Mouse (Mus musculus) heart, postnatal 0 days (tissue): ENCODE data around the gene Actl7a. TPM values are rescaled to one million over a fixed set of nuclear protein-coding genes. Genes with fewer than 3 reads are reported as not detected.

Source experiments
- ATAC-seq: fragments of 200-750 bp; cut with Nextera tagmentation; 2 replicates; pipeline ENCODE4 v1.8.0; 2017; ENCODE audit warnings: low read depth, moderate number of reproducible peaks, moderate library complexity; ENCODE audit not compliant: insufficient read depth
- DNase-seq: peaks from one replicate; pipeline ENCODE4 v3.0.0-alpha.2; 2016; ENCODE audit warnings: low spot score
- H3K27ac ChIP-seq: fragments of 300-500 bp; sonication (generic); 2 replicates; pipeline ENCODE4 v1.5.1; 2014; ENCODE audit warnings: low read depth, mild to moderate bottlenecking
- H3K27me3 ChIP-seq: fragments of 300-500 bp; sonication (generic); 2 replicates; pipeline ENCODE4 v1.6.1; 2014; ENCODE audit warnings: low read length, mixed read lengths; ENCODE audit not compliant: control insufficient read depth, insufficient read depth
- H3K36me3 ChIP-seq: fragments of 300-500 bp; sonication (generic); replicated peaks from 2 replicates; pipeline ENCODE4 v1.6.1; 2014; ENCODE audit warnings: low read length, mixed read lengths; ENCODE audit not compliant: control insufficient read depth, insufficient read depth
- H3K4me1 ChIP-seq: fragments of 300-500 bp; sonication (generic); 2 replicates; pipeline ENCODE4 v1.6.1; 2014; ENCODE audit warnings: antibody characterized with exemption; ENCODE audit not compliant: control insufficient read depth, insufficient read depth
- H3K4me2 ChIP-seq: fragments of 300-500 bp; sonication (generic); 2 replicates; pipeline ENCODE4 v1.6.1; 2014; ENCODE audit warnings: low read depth, mild to moderate bottlenecking, low read length, moderate library complexity
- H3K4me3 ChIP-seq: fragments of 300-500 bp; sonication (generic); 2 replicates; pipeline ENCODE4 v1.5.1; 2014; ENCODE audit warnings: low read depth, low read length
- H3K9ac ChIP-seq: fragments of 300-500 bp; sonication (generic); replicated peaks from 2 replicates; pipeline ENCODE4 v1.6.1; 2014; ENCODE audit warnings: low read depth, low read length, mixed read lengths
- H3K9me3 ChIP-seq: fragments of 300-500 bp; sonication (generic); replicated peaks from 2 replicates; pipeline ENCODE4 v1.6.1; 2016; ENCODE audit warnings: low read length; ENCODE audit not compliant: control insufficient read depth
- CTCF ChIP-seq: IDR thresholded peaks from 2 replicates; pipeline ENCODE4 v1.5.1; 2016; ENCODE audit warnings: antibody characterized with exemption, control low read depth, low read depth
- EP300 ChIP-seq: IDR thresholded peaks from 2 replicates; pipeline ENCODE4 v1.6.1; 2016; ENCODE audit warnings: antibody characterized with exemption, low read depth
- WGBS: fragments of 180-500 bp; shearing (Covaris S2); extraction: QIAGEN DNeasy Blood & Tissue Kit; methylation state at CpG from one replicate; pipeline ENCODE4 v1.1.7; 2014; 5-methylcytosine and 5-hydroxymethylcytosine counted together
- polyA plus RNA-seq: library from polyadenylated mRNA; unstranded; fragments of >200 nt; fragmentation: Nextera tagmentation; extraction: Ambion mirVana; gene quantifications from 2 replicates; pipeline ENCODE4 v1.2.1, GENCODE M21; 2015
- total RNA-seq: library from RNA; depleted of rRNA; stranded (reverse); fragments of >200 nt; gene quantifications from 2 replicates; pipeline ENCODE4 v1.2.3, GENCODE M21; 2014; ENCODE audit warnings: low replicate concordance

The Actl7a gene
- total and polyA plus RNA-seq, 2 experiments from 2014 or later = not detected

GRCm38 (mm10) chr4:56717932-56718331 is 25.3 kb upstream of the Actl7a start:
- H3K4me1 ChIP-seq = peaks cover 40% of the 10 kb centered on the region
- 87% methylated on average over 3 of the region's 3 CpGs for WGBS
- H3K4me2 ChIP-seq = no peak overlapping the region
- H3K36me3 ChIP-seq = no peaks in the 10 kb centered on the region
- peak overlapping the region; percentile 93 for H3K27ac ChIP-seq
- TF ChIP-seq EP300 (no peak), CTCF (no peak)
- no peak overlapping the region for H3K9ac ChIP-seq
- no peaks in the 10 kb centered on the region for H3K27me3 ChIP-seq
- no peak overlapping the region for H3K4me3 ChIP-seq
- DNase-seq (no peak), ATAC-seq (no peak)
- no peaks in the 10 kb centered on the region for H3K9me3 ChIP-seq

GRCm38 (mm10) chr4:56718573-56719442 is 24.4 kb upstream of the Actl7a start:
- H3K27ac ChIP-seq = peak overlapping the region; percentile 93
- H3K4me3 ChIP-seq = no peak overlapping the region
- DNase-seq (peak; percentile 61), ATAC-seq (peak; percentile 78)
- 35% methylated on average over 12 of the region's 12 CpGs for WGBS
- no peak overlapping the region for H3K4me2 ChIP-seq
- no peaks in the 10 kb centered on the region for H3K9me3 ChIP-seq
- H3K36me3 ChIP-seq = no peaks in the 10 kb centered on the region
- peak overlapping the region; percentile 47; the same call in 1 of the 2 replicates for H3K9ac ChIP-seq
- TF ChIP-seq EP300 = peak; percentile 47; the same call in 1 of the 2 replicates
- no peak for TF ChIP-seq CTCF
- H3K27me3 ChIP-seq = no peaks in the 10 kb centered on the region
- peaks cover 40% of the 10 kb centered on the region for H3K4me1 ChIP-seq

GRCm38 (mm10) chr4:56719456-56719855 is 23.8 kb upstream of the Actl7a start:
- Histone ChIP-seq H3K36me3 (no peaks in the 10 kb centered on the region), H3K27me3 (no peaks in the 10 kb centered on the region), H3K4me2 (peak overlapping the region; percentile 6; the same call in 1 of the 2 replicates), H3K9ac (peak overlapping the region; percentile 47; the same call in 1 of the 2 replicates), H3K9me3 (no peaks in the 10 kb centered on the region), H3K4me1 (peaks cover 40% of the 10 kb centered on the region), H3K4me3 (no peak overlapping the region), H3K27ac (peak overlapping the region; percentile 93)
- ATAC-seq = peak; percentile 91
- DNase-seq = peak; percentile 68
- WGBS = 17% methylated on average over 9 of the region's 9 CpGs
- no peak for TF ChIP-seq CTCF
- no peak for TF ChIP-seq EP300

- Histone ChIP-seq H3K9ac (0 out of 2 replicates have a peak overlapping the region, but pooled peaks have one; percentile 9), H3K36me3 (no peaks in the 10 kb centered on the region), H3K4me2 (no peak overlapping the region), H3K27ac (peak overlapping the region; percentile 93), H3K27me3 (no peaks in the 10 kb centered on the region), H3K4me3 (no peak overlapping the region), H3K9me3 (no peaks in the 10 kb centered on the region), H3K4me1 (peaks cover 40% of the 10 kb centered on the region)
- DNase-seq (no peak), ATAC-seq (no peak)
- no peak for TF ChIP-seq CTCF
- TF ChIP-seq EP300 = no peak
- WGBS = 49% methylated on average over 9 of the region's 9 CpGs
These were observed 22.8 kb upstream of the Actl7a start for GRCm38 (mm10) chr4:56720403-56720802.

GRCm38 (mm10) chr4:56721469-56721868 is 21.7 kb upstream of the Actl7a start:
- WGBS = 38% methylated on average over 3 of the region's 3 CpGs
- Histone ChIP-seq H3K4me3 (no peak overlapping the region), H3K9me3 (no peaks in the 10 kb centered on the region), H3K4me2 (no peak overlapping the region), H3K27me3 (no peaks in the 10 kb centered on the region), H3K27ac (no peak overlapping the region), H3K36me3 (no peaks in the 10 kb centered on the region), H3K4me1 (peaks cover 37% of the 10 kb centered on the region), H3K9ac (no peak overlapping the region)
- peak; percentile 35 for DNase-seq
- TF ChIP-seq EP300 (no peak), CTCF (peak; percentile 55)
- no peak for ATAC-seq
